Mouse (Mus musculus): Measurements from ENCODE around the gene Cpox.

The Cpox gene

DNA sequence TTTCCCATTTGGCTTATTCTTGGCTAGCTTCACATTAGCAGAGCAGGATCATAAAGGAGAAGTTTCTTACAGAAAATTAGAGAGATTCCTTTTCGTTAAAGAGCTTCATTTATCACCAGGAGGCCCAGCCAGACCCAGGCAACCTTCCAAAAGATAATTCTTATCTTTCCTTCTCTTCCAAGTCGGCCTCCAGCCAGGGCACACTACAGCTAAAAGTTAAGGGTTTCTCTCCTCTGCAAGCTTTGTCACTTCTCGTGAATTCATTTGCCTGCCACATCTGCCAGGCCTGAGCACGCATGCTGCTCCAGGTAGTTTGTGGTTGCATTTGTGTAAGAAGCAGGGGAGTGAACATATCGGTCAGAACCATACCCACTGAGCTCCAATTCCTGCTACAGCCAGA is 828 bp upstream of the Cpox start:
- DNase-seq (ENCODE audit: low spot score): peak; percentile 4

DNA sequence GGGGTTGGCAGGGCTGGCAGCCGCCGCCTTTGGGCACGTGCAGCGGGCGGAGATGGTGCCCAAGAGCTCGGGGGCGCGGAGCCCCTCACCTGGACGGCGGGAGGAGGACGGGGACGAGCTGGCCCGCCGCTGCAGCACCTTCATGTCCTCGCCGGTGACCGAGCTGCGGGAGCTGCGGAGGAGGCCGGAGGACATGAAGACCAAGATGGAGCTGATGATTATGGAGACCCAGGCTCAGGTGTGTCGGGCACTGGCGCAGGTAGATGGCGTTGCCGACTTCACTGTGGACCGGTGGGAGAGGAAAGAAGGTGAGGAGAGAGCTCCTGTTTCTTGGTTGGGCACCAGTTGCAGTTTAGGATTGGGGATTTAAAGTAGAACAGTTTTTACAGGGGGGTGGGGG is 551 bp downstream of the Cpox start:
- DNase-seq (ENCODE audit: low spot score): no peak

DNA sequence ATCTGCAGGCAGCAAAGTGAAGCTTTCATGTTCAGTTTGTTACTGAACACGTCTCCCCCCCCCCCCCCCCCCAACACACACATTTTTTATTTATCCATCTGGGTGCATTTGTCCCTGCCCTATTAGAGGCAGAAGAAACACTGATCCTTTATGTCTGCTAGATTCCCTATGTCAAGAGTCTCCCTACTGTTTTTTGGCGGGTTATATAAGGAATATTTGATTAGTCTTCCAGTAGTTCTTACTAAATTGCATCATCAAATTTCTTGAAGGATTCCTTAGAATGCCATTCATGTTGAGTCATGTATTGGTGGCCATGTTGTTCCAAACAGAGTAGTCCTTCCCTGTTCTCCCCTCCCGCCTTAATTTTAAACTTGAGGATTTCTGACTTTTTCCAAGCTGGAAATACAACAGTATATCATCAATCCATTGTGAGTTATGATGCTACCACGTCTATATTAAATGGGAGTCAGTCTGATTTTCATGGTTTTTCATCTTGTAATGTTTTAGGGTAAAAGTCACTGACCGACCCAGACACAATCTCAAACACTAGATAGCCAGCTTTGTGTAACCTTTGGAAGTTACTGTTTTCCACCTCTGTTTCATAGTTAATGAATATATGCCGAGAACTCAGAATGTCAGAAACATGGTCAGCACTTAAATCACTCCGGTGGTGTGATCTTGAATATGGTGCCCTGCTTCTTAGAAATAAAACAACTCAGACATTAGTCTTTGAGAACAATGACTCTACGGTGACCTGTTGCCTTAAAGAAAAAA is 1.3 kb downstream of the Cpox start:
- no peak for DNase-seq (ENCODE audit: low spot score)

DNA sequence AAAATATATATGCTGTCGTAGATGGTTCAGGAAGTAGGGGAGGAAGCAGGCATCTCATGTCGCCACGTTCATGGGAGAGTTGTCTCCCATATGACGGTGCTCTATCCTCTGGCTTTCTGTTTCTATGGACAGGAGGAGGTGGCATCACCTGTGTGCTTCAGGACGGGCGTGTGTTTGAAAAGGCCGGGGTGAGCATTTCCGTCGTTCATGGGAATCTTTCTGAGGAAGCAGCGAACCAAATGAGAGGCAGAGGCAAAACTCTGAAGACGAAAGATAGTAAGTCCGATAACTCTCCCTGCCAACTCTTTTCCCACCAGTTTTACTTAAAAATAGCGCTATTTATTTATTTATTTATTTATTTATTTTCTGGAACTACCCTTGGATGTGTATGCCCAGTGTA is 2.3 kb downstream of the Cpox start:
- no peak for DNase-seq (ENCODE audit: low spot score)

DNA sequence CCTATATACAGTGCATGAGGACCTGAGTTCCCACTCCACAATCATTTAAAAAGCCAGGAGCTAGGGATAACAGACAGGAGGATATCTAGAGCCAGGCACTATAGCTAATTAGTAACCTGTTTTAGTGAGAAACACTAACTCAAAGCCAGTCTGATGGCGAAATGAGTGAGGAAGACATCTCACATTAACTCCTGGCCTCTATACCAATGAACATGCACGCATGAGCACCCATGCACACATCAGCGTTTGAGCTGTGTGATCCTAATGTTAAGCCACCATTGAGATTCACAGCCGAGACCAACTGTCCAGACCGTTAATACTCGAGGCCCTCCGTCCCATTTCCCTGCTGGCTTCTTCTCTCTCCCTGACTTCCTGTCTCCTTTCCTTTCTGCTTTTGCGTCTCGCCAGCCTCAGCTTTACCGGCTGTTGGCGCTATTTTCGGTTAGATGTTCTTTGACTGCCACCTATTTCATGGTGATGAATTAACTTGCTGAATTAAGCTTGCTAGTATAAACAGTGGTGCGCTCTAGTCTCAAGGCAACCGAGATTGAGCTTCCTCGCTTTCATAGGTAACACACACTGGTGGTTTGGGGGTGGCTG is 3.8 kb downstream of the Cpox start:
- no peak for DNase-seq (ENCODE audit: low spot score)

DNA sequence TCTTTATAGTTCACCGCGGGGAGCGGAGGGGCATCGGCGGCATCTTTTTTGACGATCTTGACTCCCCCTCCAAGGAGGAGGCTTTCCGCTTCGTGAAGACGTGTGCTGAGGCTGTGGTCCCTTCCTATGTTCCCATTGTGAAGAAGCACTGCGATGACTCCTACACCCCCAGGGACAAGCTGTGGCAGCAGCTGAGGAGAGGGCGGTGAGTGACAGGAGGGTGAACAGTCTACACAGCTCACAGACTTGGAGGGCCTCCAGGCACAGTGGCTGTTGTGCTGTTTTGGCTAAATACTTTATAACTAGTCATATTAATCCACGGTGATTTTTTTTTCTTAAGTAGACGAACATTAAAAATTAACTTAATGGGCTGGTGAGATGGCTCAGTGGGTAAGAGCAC is 5.2 kb downstream of the Cpox start:
- peak; percentile 75 for DNase-seq (ENCODE audit: low spot score)

DNA sequence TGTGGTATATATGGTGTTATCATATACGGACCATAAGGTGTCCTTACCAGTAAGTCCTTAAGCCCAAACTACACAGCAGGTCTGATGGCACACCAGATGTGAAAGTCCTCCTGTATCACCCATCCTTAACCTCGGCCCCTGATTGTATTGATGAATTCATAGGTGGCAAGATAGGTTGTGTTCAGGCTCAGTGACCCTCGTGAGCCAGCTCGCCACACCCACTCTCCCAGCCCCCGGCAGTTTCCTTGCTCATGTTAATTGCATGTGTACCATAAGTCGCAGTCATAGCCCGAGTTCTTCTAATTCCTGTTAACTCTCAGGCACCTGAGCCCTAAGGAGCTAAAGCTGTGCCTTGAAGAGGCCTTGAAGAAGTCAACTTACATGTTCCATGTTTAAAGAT is 6.1 kb downstream of the Cpox start:
- no peak for DNase-seq (ENCODE audit: low spot score)

DNA sequence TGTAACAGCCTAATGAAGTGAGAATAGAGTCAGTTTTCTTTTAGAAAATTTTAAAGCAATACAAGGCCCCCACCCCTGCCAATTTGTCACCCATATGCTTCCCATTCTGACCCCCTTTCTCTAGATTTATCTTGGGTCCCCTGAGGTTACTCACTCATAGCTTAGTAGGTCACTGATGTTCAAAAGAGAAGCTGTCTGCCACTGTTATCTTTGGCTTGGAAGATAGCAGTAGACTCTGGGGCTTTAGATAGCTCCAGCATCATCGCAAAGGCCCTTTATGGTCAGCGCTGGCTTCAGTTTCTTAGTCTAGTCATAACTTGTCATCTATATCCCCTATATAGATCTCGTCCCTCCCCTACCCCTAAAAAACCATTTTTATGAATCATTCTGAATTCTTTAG is 6.5 kb downstream of the Cpox start:
- DNase-seq (ENCODE audit: low spot score): no peak

DNA sequence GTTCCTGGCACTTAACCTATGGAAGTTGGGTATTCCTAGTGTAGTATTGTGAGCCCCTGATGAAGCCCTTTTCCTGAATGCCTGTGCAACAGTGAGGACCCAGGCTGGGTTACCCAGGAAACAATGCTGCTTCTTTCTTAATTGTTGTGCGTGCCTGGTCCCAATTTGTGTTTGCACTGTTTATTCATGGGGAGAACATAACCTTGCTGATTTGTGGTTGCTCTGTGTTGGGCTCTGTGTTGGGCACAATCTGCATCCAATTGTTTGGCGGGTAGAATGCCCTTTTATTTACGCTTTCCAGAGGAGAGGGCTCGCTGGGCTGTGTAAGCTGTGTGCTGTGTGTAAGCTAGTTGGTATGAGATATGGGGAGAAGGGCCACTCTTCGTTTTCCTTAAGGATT is 7.4 kb downstream of the Cpox start:
- DNase-seq (ENCODE audit: low spot score): peak; percentile 30

DNA sequence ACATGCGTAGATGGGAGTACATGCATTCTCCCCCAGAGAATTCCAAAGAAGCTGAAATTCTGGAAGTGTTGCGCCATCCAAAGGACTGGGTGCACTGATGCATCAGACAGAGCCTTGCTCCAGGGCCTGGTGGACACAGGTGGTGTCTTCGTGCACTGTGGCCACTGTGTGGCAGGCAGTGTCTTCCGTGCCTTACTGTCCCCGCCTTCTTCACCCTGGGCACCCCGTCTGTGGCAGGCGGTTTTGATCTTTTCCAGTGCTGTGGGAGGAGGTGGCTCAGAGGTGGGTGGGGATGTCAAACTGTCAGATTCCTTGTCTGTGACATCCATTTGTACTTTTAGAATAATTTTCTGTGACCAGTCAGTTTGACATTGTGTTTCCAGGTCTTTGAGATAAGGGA is 8.6 kb downstream of the Cpox start:
- no peak for DNase-seq (ENCODE audit: low spot score)

DNA sequence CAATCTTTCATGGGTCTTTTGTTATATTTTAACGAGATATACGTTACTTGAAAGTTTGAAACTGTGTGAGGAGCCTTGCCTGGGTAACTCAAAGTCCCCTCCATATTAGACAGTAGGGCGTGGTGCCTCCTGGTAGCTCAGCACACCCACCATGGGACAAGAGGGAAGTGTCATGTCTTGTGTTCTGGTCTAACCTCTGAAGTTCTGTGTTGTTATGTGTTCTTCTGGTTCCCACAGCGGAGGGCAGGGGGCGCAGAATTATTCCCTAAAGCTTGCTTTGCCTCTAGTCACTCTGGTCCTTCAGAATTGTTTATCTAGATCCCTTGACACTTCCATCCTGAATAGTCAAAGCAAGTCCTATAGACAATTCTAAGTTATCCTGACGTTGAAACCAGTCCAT is 12.0 kb downstream of the Cpox start:
- no peak for DNase-seq (ENCODE audit: low spot score)

DNA sequence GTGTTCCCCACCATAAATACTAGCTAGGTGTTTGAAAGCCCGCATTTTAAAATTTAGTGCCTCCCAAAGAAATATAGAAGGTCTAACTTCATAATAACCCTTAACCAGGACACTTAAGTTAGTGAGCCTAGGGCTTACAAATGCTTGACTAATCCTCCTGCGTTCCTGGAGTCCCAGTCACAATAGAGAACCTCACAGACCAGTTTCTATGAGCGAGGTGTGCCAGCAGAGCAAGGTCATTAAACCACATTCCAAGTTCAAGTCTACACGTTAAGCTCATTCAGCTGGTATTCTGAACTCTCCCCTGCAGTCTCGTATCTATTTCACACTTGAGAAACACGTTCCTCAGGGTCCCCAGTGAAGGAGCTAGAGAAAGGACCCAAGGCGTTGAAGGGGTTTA is 12.8 kb downstream of the Cpox start:
- no peak for DNase-seq (ENCODE audit: low spot score)

DNA sequence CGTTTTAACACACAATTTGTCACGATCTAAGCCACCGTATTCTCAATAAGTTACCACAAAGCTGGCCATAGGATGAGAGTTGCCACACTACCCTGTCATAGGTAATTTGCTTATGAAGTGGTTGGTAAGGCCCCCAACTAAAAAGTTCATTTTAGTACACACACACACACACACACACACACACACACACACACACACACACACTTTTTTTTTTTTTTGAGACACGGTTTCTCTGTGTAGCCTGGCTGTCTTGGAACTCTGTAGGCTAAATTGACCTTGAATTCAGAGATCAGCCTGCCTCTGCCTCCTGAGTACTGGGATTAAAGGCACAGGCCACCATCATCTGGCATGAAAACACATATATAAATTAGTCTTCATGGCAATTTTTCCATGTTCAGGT is 13.8 kb downstream of the Cpox start:
- no peak for DNase-seq (ENCODE audit: low spot score)

DNA sequence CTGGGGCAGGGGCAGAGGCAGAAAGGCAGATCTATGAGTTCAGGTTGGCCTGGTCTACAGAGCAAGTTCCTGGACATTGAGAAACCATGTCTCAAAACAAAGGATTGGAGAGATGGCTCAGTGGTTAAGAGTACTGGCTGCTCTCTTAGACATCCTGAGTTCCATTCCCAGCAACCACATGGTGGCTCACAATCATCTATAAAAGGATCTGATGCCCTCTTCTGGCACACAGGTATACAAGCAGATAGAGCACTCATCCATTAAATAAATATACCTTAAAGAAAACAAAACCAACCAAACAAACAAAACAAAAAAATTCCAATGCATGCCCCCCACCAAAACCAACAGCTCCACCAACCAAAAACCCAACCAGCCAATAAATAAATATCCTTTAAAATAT is 14.4 kb downstream of the Cpox start:
- no peak for DNase-seq (ENCODE audit: low spot score)

DNA sequence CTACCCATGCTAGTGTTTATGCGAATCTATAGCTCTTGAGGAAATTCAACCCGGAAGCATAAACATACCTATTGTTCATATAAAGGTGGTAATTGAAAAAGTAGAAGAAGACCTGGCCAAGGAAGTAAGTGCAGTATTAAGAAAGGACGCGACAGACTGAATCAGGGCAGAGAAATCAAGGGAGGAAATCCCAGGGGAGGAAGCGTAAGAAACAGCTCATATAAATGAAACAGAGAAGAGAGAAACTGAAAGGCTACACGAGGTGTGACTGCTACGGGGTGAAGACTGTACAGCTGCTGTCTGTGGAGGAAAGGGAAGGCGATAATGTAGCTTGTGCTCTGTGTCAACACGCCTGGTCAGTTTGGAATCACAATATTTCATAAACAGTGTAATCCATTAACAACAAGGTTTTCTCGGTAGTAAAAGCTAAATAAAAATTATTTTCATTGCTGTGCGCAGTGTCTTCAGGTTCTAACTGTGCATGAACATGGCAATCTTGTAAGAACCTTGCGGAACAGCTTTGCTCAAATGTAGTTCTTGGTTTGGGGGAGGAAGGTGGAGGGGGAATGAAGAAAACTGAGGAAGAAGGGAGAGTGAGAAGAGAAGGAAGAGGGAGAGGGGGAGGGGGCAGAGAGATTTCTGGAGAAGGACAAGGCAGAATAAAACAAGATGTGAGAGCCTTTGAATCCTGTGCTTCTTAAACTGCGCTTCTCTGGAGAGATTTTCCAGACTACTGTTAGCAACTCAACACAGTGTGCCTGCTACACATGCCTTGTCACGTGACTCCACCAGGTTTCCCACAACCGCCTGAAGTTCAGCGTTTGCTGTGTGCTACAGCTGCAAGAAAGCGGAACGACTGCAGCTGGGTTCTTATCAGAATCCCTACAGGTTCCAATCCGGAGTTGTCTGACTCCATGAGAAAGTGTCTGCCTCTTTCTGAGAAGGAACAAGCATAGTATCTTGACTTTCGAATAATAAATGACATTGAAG is 15.8 kb downstream of the Cpox start:
- no peak for DNase-seq (ENCODE audit: low spot score)

DNA sequence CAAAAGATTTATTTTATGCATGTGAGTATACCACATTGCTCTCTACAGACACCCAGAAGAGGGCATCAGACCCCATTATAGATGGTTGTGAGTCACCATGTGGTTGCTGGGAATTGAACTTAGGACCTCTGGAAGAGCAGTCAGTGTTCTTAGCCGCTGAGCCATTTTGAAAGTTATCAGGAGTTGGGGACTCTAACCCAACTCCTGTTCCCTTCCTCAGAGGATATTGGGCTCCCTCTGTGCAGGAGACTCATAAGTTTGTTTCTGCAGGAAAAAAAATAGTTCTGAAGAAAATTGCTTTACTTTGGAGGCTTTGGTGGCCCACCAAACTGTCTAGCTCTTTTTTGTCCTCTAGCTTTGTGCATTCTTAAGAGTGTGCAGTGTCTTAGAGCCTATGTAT is 18.4 kb downstream of the Cpox start:
- no peak for DNase-seq (ENCODE audit: low spot score)

DNA sequence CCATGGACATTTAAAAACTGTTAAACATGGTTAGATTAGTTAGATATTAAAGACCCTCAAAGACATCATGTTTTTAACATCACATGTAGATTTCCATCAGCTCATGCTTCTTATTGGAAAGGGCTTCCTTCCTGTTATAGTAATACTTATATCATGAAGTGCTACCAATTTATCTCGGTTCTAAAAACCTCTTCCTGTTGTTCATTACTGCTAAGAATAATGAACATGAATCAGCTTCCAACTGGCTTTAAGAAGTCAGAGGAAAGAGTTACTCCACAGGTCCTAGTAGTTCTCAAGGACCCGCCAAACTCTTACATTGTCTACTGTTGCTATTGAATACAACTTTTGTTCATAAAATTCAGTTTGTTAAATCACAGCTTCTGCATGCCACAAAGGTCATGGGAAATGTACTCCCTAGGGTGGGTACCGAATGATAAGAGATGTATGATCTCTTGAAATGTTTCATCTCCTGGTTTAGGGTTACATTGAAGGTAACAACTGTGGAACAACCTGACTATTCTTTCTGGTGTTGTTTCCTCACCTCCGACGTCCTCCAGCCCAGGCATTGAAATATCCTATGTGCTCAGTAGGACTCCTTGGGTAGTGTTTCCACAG is 19.6 kb downstream of the Cpox start:
- DNase-seq (ENCODE audit: low spot score): no peak

DNA sequence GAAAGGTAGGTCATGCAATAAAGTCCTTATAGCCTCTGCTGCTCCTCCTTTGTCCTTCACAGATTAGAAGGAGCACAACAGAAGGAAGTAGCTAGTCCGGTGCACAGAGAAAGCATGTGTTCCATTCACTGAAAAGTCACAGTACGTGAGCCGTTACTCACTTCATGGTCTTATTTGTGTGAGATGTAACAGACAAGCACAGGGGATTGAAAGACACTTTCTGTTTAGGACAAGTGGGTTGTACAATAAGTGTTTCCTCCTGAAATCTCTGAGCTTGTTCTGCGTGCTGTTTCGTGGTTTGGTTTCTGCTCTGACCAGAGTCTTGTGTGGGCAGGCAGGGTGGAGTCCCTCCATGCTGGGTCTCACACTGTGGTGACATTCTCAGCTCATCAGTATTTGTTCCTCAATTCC is 20.2 kb downstream of the Cpox start:
- DNase-seq (ENCODE audit: low spot score): no peak

DNA sequence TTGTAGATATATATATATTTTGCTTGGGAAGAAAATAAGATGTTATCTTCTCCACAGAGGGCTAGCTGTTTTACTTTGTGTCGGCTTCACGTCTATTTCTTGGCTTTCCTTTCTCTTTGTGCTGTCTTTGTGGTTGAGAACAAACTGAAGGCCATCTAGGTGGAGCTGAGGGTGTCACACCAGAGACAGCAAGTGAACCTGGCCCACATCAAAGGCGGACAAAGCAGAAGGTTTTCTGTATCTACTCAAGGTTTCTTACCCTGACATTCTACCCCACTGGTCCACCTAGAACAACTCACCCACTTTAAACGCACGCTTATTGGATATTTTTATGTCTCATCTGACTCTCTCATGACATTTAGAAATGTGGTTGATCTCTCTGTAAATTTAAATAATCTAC is 24.0 kb downstream of the Cpox start:
- DNase-seq (ENCODE audit: low spot score): no peak

DNA sequence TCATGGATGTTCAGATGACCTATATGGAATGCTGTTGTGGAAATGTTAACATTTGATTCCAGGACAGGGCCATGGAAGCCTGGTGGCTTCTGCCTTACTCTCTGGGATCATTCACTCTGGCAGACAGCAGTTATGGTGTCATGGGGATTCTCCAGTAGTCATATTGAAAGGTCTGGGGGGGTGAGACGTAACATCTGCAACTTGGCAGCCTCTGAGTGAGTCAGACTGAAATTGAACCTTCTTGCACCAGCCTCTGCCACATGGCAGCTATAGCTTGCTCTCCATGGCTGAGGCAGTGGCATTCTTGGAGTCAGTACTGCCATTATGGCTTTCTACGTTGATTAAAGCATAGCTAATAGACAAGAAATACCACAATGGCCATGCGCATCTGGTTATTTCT is 26.7 kb downstream of the Cpox start:
- DNase-seq (ENCODE audit: low spot score): no peak

DNA sequence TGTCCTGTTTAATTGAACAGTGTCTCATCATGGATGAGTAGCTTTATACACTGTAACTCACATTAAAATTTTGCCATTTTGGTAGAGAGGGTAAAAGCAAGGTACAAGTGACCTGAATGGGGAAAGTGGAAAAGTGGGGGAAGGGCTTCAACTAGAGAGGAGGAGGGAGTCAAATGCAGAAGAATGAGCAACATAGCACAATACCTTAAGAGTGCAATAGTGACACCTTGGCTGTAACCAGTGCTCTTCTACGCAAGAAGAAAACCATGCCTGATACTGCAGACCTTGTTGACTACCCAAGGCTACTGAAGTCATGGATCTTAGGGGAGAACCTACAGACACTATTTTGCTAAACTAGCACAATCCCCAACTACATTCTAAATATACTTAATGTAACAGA is 27.2 kb downstream of the Cpox start:
- no peak for DNase-seq (ENCODE audit: low spot score)

DNA sequence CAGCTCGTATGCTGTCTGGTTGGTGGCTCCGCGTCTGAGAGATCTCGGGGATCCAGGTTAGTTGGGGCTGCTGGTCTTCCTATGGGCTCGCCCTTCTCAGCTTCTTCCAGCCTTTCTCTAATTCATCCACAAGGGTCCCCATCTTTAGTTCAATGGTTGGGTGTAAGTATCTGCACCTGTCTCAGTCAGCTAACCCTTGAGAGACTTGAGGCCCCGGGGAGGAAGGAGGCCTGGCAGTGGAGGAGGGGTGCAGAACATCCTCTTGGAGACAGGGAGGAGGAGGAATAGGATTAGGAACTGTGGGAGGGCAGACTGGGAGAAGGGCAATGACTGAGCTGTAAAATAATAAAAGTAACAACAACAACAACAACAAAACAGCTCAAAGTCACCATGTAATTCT is 30.1 kb downstream of the Cpox start:
- no peak for DNase-seq (ENCODE audit: low spot score)

All from layer of hippocampus, adult 11-12 months (tissue).